Mouse (Mus musculus) embryo, embryonic 10.5 days (tissue): ENCODE results near the gene Luc7l.
A peak's percentile ranks its signal among the peaks of the same experiment; 100 is the strongest.

Experiments used
- DNase-seq: peaks from one replicate; pipeline ENCODE4 v3.0.0-alpha.2; 2015; ENCODE audit warnings: low spot score

Luc7l gene

GRCm38 (mm10) chr17:26252539-26253251, at the start of gene Luc7l:
Gene Luc7l, plus strand, starts transcription at chr17:26252896.
- peak; percentile 97 for DNase-seq

GRCm38 (mm10) chr17:26203321-26203811, 49.3 kb upstream of the Luc7l start:
- peak; percentile 11 for DNase-seq

- DNase-seq = no peak
Observed at GRCm38 (mm10) chr17:26204766-26205165, 47.9 kb upstream of the Luc7l start.

GRCm38 (mm10) chr17:26206392-26206791, 46.3 kb upstream of the Luc7l start:
- DNase-seq = no peak

- DNase-seq = no peak
Observed at GRCm38 (mm10) chr17:26207686-26208085, 45.0 kb upstream of the Luc7l start, which contains the start of gene Arhgdig. Gene Arhgdig, minus strand, starts transcription at chr17:26207786.

- DNase-seq = no peak
Observed at GRCm38 (mm10) chr17:26212241-26212640, 40.5 kb upstream of the Luc7l start.

GRCm38 (mm10) chr17:26212681-26213080, 40.0 kb upstream of the Luc7l start:
- DNase-seq = no peak

- DNase-seq = no peak
Observed at GRCm38 (mm10) chr17:26221508-26221907, 31.2 kb upstream of the Luc7l start.

- no peak for DNase-seq
Observed at GRCm38 (mm10) chr17:26225150-26225549, 27.5 kb upstream of the Luc7l start.

GRCm38 (mm10) chr17:26229776-26230175, 22.9 kb upstream of the Luc7l start:
- no peak for DNase-seq

- DNase-seq = no peak
Observed at GRCm38 (mm10) chr17:26231156-26231555, 21.5 kb upstream of the Luc7l start.

GRCm38 (mm10) chr17:26232863-26233262, 19.8 kb upstream of the Luc7l start:
- DNase-seq = no peak

GRCm38 (mm10) chr17:26234386-26234785, 18.3 kb upstream of the Luc7l start:
- DNase-seq = no peak

- DNase-seq = no peak
Observed at GRCm38 (mm10) chr17:26235077-26235815, 17.4 kb upstream of the Luc7l start.

- no peak for DNase-seq
Observed at GRCm38 (mm10) chr17:26237667-26238066, 15.0 kb upstream of the Luc7l start.

GRCm38 (mm10) chr17:26239551-26239950, 13.1 kb upstream of the Luc7l start:
- DNase-seq = no peak

- DNase-seq = no peak
Observed at GRCm38 (mm10) chr17:26240120-26240790, 12.4 kb upstream of the Luc7l start.

GRCm38 (mm10) chr17:26240990-26241389, 11.7 kb upstream of the Luc7l start:
- no peak for DNase-seq

GRCm38 (mm10) chr17:26243471-26244100, 9.1 kb upstream of the Luc7l start:
- peak; percentile 73 for DNase-seq

- DNase-seq = peak; percentile 98
Observed at GRCm38 (mm10) chr17:26244101-26244841, 8.4 kb upstream of the Luc7l start, which contains the start of gene Fam234a. Gene Fam234a, minus strand, starts transcription at chr17:26244242.

GRCm38 (mm10) chr17:26251886-26252538, 684 bp upstream of the Luc7l start:
- no peak for DNase-seq
